Mouse (Mus musculus) CH12.LX (cell line): ENCODE data around the gene Adh1. TPM values are rescaled to one million over a fixed set of nuclear protein-coding genes. Genes with fewer than 3 reads are reported as not detected.

ENCODE experiments used
- DNase-seq: peaks from one replicate; pipeline ENCODE4 v3.0.0-alpha.2; 2013; ENCODE audit errors: extremely low read depth
- H3K27ac ChIP-seq: 2 replicates; pipeline ENCODE4 v1.5.1; 2012; ENCODE audit warnings: low read depth, mild to moderate bottlenecking, control low read depth, moderate library complexity; ENCODE audit not compliant: insufficient read depth
- H3K27me3 ChIP-seq: replicated peaks from 2 replicates; pipeline ENCODE3; 2012; ENCODE audit warnings: inconsistent platforms
- H3K36me3 ChIP-seq, 2 experiments: replicated peaks in 1 of 2; 2 replicates each; pipeline versions ENCODE3 to v1.6.1; 2012; ENCODE audit warnings: inconsistent platforms in 1 of 2, low read length in 1 of 2, mild to moderate bottlenecking in 1 of 2, mixed read lengths in 1 of 2, moderate library complexity in 1 of 2; ENCODE audit not compliant: control insufficient read depth in 1 of 2, insufficient read depth in 1 of 2
- H3K4me1 ChIP-seq, 2 experiments: 2 replicates each; pipeline ENCODE4 v1.6.1; 2012; ENCODE audit warnings: inconsistent platforms in 1 of 2, moderate library complexity in 1 of 2; ENCODE audit not compliant: insufficient read depth in 2 of 2, control insufficient read depth in 1 of 2
- H3K4me2 ChIP-seq: 2 replicates; pipeline ENCODE4 v1.6.1; 2012; ENCODE audit warnings: low read depth, mild to moderate bottlenecking, control low read depth; ENCODE audit not compliant: poor library complexity, insufficient read depth, severe bottlenecking
- H3K4me3 ChIP-seq, 3 experiments: fragments of 150-350 bp in 1 of 3; sonication (generic) in 1 of 3; replicated peaks in 1 of 3; 2 replicates each; pipeline versions ENCODE3 to v1.5.1; 2011 to 2012; ENCODE audit warnings: low read depth in 2 of 3, low read length in 2 of 3, mild to moderate bottlenecking in 2 of 3, moderate library complexity in 2 of 3, control low read depth in 1 of 3, improper control_type of control experiment in 1 of 3, inconsistent platforms in 1 of 3, mixed read lengths in 1 of 3; ENCODE audit not compliant: poor library complexity in 1 of 3
- H3K79me2 ChIP-seq: replicated peaks from 2 replicates; pipeline ENCODE4 v1.6.1; 2012; ENCODE audit warnings: mild to moderate bottlenecking, moderate library complexity; ENCODE audit not compliant: control insufficient read depth, poor library complexity, insufficient read depth, severe bottlenecking; ENCODE audit errors: extremely low read depth
- H3K9ac ChIP-seq: 2 replicates; pipeline ENCODE4 v1.6.1; 2012; ENCODE audit warnings: low read depth, mild to moderate bottlenecking, control low read depth, moderate library complexity; ENCODE audit not compliant: insufficient read depth
- H3K9me3 ChIP-seq: replicated peaks from 2 replicates; pipeline ENCODE3; 2012; ENCODE audit warnings: low read length, inconsistent platforms, mixed read lengths
- BHLHE40 ChIP-seq: IDR thresholded peaks from 2 replicates; pipeline ENCODE4 v1.6.1; 2011; ENCODE audit warnings: mild to moderate bottlenecking, low read depth, low read length, improper control_type of control experiment
- CHD1 ChIP-seq: IDR thresholded peaks from 2 replicates; pipeline ENCODE4 v1.6.1; 2012; ENCODE audit warnings: low read depth, low read length, improper control_type of control experiment, inconsistent platforms
- CHD2 ChIP-seq: IDR thresholded peaks from 2 replicates; pipeline ENCODE4 v1.6.1; 2011; ENCODE audit warnings: low read length, improper control_type of control experiment
- CTCF ChIP-seq, 2 experiments: IDR thresholded peaks in 1 of 2; conservative IDR thresholded peaks in 1 of 2; 2 replicates each; pipeline ENCODE4 v1.5.1; 2011 to 2012; ENCODE audit warnings: low read depth in 2 of 2, low read length in 2 of 2, improper control_type of control experiment in 1 of 2, inconsistent platforms in 1 of 2, mild to moderate bottlenecking in 1 of 2, moderate library complexity in 1 of 2
- E2F4 ChIP-seq: IDR thresholded peaks from 2 replicates; pipeline ENCODE4 v1.6.1; 2011; ENCODE audit warnings: low read depth, low read length, improper control_type of control experiment; ENCODE audit not compliant: insufficient replicate concordance
- ELF1 ChIP-seq: IDR thresholded peaks from 2 replicates; pipeline ENCODE4 v1.6.1; 2014; ENCODE audit warnings: low read depth, mild to moderate bottlenecking, inconsistent platforms, low read length, improper control_type of control experiment
- EP300 ChIP-seq: IDR thresholded peaks from 2 replicates; pipeline ENCODE4 v1.6.1; 2011; ENCODE audit warnings: low read length, improper control_type of control experiment
- ETS1 ChIP-seq: conservative IDR thresholded peaks from 2 replicates; pipeline ENCODE4 v1.6.1; 2012; ENCODE audit warnings: low read depth, mild to moderate bottlenecking, inconsistent platforms, low read length, improper control_type of control experiment, moderate library complexity
- GABPA ChIP-seq: IDR thresholded peaks from 2 replicates; pipeline ENCODE4 v1.6.1; 2012; ENCODE audit warnings: low read depth, low read length, improper control_type of control experiment, inconsistent platforms; ENCODE audit not compliant: insufficient replicate concordance
- HCFC1 ChIP-seq: IDR thresholded peaks from 2 replicates; pipeline ENCODE4 v1.6.1; 2012; ENCODE audit warnings: low read depth, mild to moderate bottlenecking, inconsistent platforms, low read length, improper control_type of control experiment
- IRF4 ChIP-seq: IDR thresholded peaks from 2 replicates; pipeline ENCODE4 v1.6.1; 2014; ENCODE audit warnings: low read depth, mild to moderate bottlenecking, inconsistent platforms, low read length, improper control_type of control experiment
- JUN ChIP-seq: IDR thresholded peaks from 2 replicates; pipeline ENCODE4 v1.6.1; 2011; ENCODE audit warnings: low read depth, mild to moderate bottlenecking, low read length, improper control_type of control experiment, moderate library complexity; ENCODE audit not compliant: insufficient read depth
- JUND ChIP-seq: conservative IDR thresholded peaks from 2 replicates; pipeline ENCODE4 v1.6.1; 2011; ENCODE audit warnings: low read depth, low read length, improper control_type of control experiment
- KAT2A ChIP-seq: IDR thresholded peaks from 2 replicates; pipeline ENCODE4 v1.6.1; 2012; ENCODE audit warnings: low read length, improper control_type of control experiment, inconsistent platforms; ENCODE audit not compliant: insufficient replicate concordance
- MAFK ChIP-seq: IDR thresholded peaks from 2 replicates; pipeline ENCODE4 v1.6.1; 2011; ENCODE audit warnings: low read length, improper control_type of control experiment; ENCODE audit not compliant: insufficient replicate concordance
- MAX ChIP-seq: IDR thresholded peaks from 2 replicates; pipeline ENCODE4 v1.6.1; 2011; ENCODE audit warnings: low read length, improper control_type of control experiment
- MAZ ChIP-seq: IDR thresholded peaks from 2 replicates; pipeline ENCODE4 v1.6.1; 2012; ENCODE audit warnings: low read depth, mild to moderate bottlenecking, inconsistent platforms, low read length, improper control_type of control experiment, moderate library complexity
- MEF2A ChIP-seq: IDR thresholded peaks from 2 replicates; pipeline ENCODE4 v1.6.1; 2014; ENCODE audit warnings: low read depth, mild to moderate bottlenecking, inconsistent platforms, low read length, improper control_type of control experiment, borderline replicate concordance
- MXI1 ChIP-seq: IDR thresholded peaks from 2 replicates; pipeline ENCODE4 v1.6.1; 2011; ENCODE audit warnings: mild to moderate bottlenecking, low read depth, low read length, improper control_type of control experiment
- MYC ChIP-seq: IDR thresholded peaks from 2 replicates; pipeline ENCODE4 v1.6.1; 2011; ENCODE audit warnings: low read depth, mild to moderate bottlenecking, improper control_type of control experiment, low read length
- NELFE ChIP-seq: IDR thresholded peaks from 2 replicates; pipeline ENCODE4 v1.6.1; 2011; ENCODE audit warnings: low read depth, low read length, improper control_type of control experiment
- NRF1 ChIP-seq: IDR thresholded peaks from 2 replicates; pipeline ENCODE4 v1.6.1; 2014; ENCODE audit warnings: low read depth, mild to moderate bottlenecking, inconsistent platforms, low read length, improper control_type of control experiment, moderate library complexity
- PAX5 ChIP-seq: IDR thresholded peaks from 2 replicates; pipeline ENCODE4 v1.6.1; 2012; ENCODE audit warnings: low read length, inconsistent platforms, mixed read lengths
- POLR2A ChIP-seq: IDR thresholded peaks from 2 replicates; pipeline ENCODE4 v1.6.1; 2011; ENCODE audit warnings: low read depth, mild to moderate bottlenecking, improper control_type of control experiment, low read length
- POLR2AphosphoS2 ChIP-seq: IDR thresholded peaks from 2 replicates; pipeline ENCODE4 v1.6.1; 2011; ENCODE audit warnings: low read depth, low read length, improper control_type of control experiment
- RAD21 ChIP-seq: IDR thresholded peaks from 2 replicates; pipeline ENCODE4 v1.6.1; 2011; ENCODE audit warnings: low read depth, mild to moderate bottlenecking, low read length, improper control_type of control experiment, moderate library complexity
- RCOR1 ChIP-seq: conservative IDR thresholded peaks from 2 replicates; pipeline ENCODE4 v1.6.1; 2012; ENCODE audit warnings: low read depth, mild to moderate bottlenecking, inconsistent platforms, low read length, improper control_type of control experiment
- SIN3A ChIP-seq: IDR thresholded peaks from 2 replicates; pipeline ENCODE4 v1.6.1; 2012; ENCODE audit warnings: low read length, improper control_type of control experiment, inconsistent platforms
- SMC3 ChIP-seq: IDR thresholded peaks from 2 replicates; pipeline ENCODE4 v1.6.1; 2011; ENCODE audit warnings: low read depth, low read length, improper control_type of control experiment
- TBP ChIP-seq: conservative IDR thresholded peaks from 2 replicates; pipeline ENCODE4 v1.6.1; 2011; ENCODE audit warnings: low read depth, low read length, improper control_type of control experiment
- TCF12 ChIP-seq: IDR thresholded peaks from 2 replicates; pipeline ENCODE4 v1.6.1; 2014; ENCODE audit warnings: low read depth, mild to moderate bottlenecking, inconsistent platforms, low read length, improper control_type of control experiment
- UBTF ChIP-seq: IDR thresholded peaks from 2 replicates; pipeline ENCODE4 v1.6.1; 2012; ENCODE audit warnings: low read depth, mild to moderate bottlenecking, inconsistent platforms, low read length, improper control_type of control experiment, moderate library complexity
- USF1 ChIP-seq: IDR thresholded peaks from 2 replicates; pipeline ENCODE4 v1.6.1; 2014; ENCODE audit warnings: low read depth, mild to moderate bottlenecking, inconsistent platforms, low read length, improper control_type of control experiment
- USF2 ChIP-seq: conservative IDR thresholded peaks from 2 replicates; pipeline ENCODE4 v1.6.1; 2011; ENCODE audit warnings: low read depth, low read length, improper control_type of control experiment
- ZC3H11A ChIP-seq: IDR thresholded peaks from 2 replicates; pipeline ENCODE4 v1.6.1; 2012; ENCODE audit warnings: low read depth, mild to moderate bottlenecking, inconsistent platforms, low read length, improper control_type of control experiment
- ZKSCAN1 ChIP-seq: IDR thresholded peaks from 2 replicates; pipeline ENCODE4 v1.6.1; 2012; ENCODE audit warnings: low read depth, inconsistent platforms, low read length, improper control_type of control experiment, borderline replicate concordance
- ZMIZ1 ChIP-seq: IDR thresholded peaks from 2 replicates; pipeline ENCODE4 v1.6.1; 2012; ENCODE audit warnings: low read depth, mild to moderate bottlenecking, inconsistent platforms, low read length, improper control_type of control experiment
- ZNF384 ChIP-seq: IDR thresholded peaks from 2 replicates; pipeline ENCODE4 v1.6.1; 2012; ENCODE audit warnings: low read depth, low read length, improper control_type of control experiment, inconsistent platforms
- dilution Hi-C: fragments of 300-500 bp; cut with MboI; formaldehyde crosslinking; loops from 2 replicates; pipeline ENCODE4 v1.14.3; 2020; ENCODE audit warnings: low sequenced_read_pairs; ENCODE audit not compliant: extremely low pct_unique_long_range_greater_than_20kb, extremely low pct_ligation_motif_present
- in situ Hi-C: fragments of 300-500 bp; cut with MboI; formaldehyde crosslinking; loops from 3 replicates; pipeline ENCODE4 v1.14.3; 2019; ENCODE audit warnings: low sequenced_read_pairs, low pct_ligation_motif_present, low pct_unique_long_range_greater_than_20kb, mixed read lengths
- polyA plus RNA-seq: library from polyadenylated mRNA; unstranded; fragments of >175 nt; gene quantifications from 2 replicates; pipeline ENCODE4 v1.2.1, GENCODE M21; 2012; ENCODE audit warnings: low read depth; ENCODE audit not compliant: insufficient read length
- total RNA-seq, 2 experiments: library from RNA; depleted of rRNA; stranded (reverse); fragments of 300-350 nt in 1 of 2; fragments of >200 nt in 1 of 2; gene quantifications; 2 replicates each; pipeline ENCODE4 v1.2.3; 2012 to 2014

Adh1 gene
- total and polyA plus RNA-seq, 3 experiments, result not detected

DNA sequence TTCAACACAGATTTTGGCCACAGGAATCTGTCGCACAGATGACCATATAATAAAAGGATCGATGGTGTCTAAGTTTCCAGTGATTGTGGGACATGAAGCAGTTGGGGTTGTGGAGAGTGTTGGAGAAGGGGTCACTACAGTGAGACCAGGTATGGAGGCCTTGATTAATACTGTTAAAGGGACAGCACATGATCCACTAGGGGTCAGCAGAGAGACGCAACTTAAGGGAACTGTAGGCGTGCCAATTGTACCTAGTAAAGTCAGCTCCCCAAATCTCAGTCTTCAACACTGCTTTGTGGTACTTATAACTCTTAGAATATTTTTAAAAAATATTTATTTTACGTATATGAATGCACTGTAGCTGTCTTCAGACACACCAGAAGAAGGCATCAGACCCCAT is 37.8 kb upstream of the Adh1 start:
- no peak overlapping the region for H3K4me3 ChIP-seq
- dilution Hi-C loops, result no loop called here

DNA sequence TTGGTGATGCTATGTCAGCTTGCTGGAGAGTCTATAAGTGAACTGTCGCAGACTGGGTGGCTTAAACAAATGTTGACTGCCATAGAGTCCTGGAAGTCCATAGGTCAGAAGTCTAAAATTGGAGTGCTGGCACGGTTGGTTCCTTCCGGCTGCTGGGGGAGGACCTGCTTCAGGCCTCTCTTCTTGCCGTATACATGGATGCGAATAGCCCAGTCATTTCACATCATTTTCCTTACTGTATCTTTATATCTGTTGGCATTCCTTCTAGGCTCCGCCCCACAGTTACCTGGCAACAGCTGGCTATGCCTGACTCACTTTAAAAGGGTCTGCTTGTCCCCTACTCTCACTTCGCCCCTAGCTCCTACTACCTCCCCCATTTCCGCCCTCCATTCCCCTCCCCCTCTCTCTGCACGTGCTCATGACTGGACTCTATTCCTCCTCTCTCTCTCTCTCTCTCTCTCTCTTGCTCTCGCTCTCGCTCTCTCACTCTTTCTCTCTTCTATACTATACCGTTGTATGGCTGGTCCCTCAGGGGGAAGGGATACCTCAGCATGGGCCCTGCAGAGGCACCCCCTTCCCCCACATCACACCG is 36.3 kb upstream of the Adh1 start:
- no peak overlapping the region for H3K9ac ChIP-seq
- DNase-seq, result no peak
- no peaks in the 10 kb centered on the region for H3K79me2 ChIP-seq
- no peak overlapping the region for H3K27ac ChIP-seq
- in situ Hi-C loops, result loop anchor here (10.0 kb wide), 1 partner anchor 210 kb away; no protein-coding TSS in a partner anchor
- no peak overlapping the region for H3K4me2 ChIP-seq
- H3K27me3 ChIP-seq, result no peaks in the 10 kb centered on the region
- no peak for TF ChIP-seq ZNF384
- peak; percentile 60 for TF ChIP-seq BHLHE40
- H3K4me3 ChIP-seq, result no peak overlapping the region
- H3K36me3 ChIP-seq, result no peaks in the 10 kb centered on the region
- dilution Hi-C loops, result no loop called here
- H3K4me1 ChIP-seq, result peaks cover 5 to 7% of the 10 kb centered on the region in 2 experiments; a peak in 2 of 4 replicates
- H3K9me3 ChIP-seq, result no peaks in the 10 kb centered on the region

More for the DNA sequence above, 37.8 kb upstream of the Adh1 start:
- Histone ChIP-seq H3K9ac (no peak overlapping the region), H3K4me2 (no peak overlapping the region), H3K4me1 (peaks cover 5 to 7% of the 10 kb centered on the region in 2 experiments; a peak in 2 of 4 replicates), H3K79me2 (no peaks in the 10 kb centered on the region), H3K9me3 (no peaks in the 10 kb centered on the region), H3K36me3 (no peaks in the 10 kb centered on the region), H3K27ac (no peak overlapping the region), H3K27me3 (no peaks in the 10 kb centered on the region)
- in situ Hi-C loops, result loop anchor here (10.0 kb wide), 1 partner anchor 212 kb away; no protein-coding TSS in a partner anchor
- peak; percentile 90 for TF ChIP-seq RAD21
- no peak for TF ChIP-seq PAX5
- TF ChIP-seq POLR2AphosphoS2, result no peak
- TF ChIP-seq CTCF (conservative IDR thresholded peaks at IDR 0.05 in 1 of 2, IDR thresholded peaks at IDR 0.05 in 1 of 2; ENCODE audit: low read depth in 2 of 2, low read length in 2 of 2), result peak; percentile 96 to 97
- TF ChIP-seq ZMIZ1, result no peak
- no peak for TF ChIP-seq ZKSCAN1
- TF ChIP-seq EP300, result no peak
- no peak for TF ChIP-seq ZNF384
- TF ChIP-seq JUN, result no peak
- TF ChIP-seq CHD1, result no peak
- TF ChIP-seq SMC3, result peak; percentile 94
- no peak for TF ChIP-seq UBTF
- TF ChIP-seq MYC, result peak; percentile 83
- no peak for TF ChIP-seq ELF1
- no peak for TF ChIP-seq MAFK
- TF ChIP-seq SIN3A, result no peak
- TF ChIP-seq POLR2A, result no peak
- peak; percentile 61 for TF ChIP-seq BHLHE40
- no peak for TF ChIP-seq IRF4
- no peak for TF ChIP-seq NELFE
- TF ChIP-seq CHD2, result no peak
- no peak for TF ChIP-seq ETS1
- peak; percentile 23; the same call in 1 of the 2 replicates for TF ChIP-seq USF2
- TF ChIP-seq ZC3H11A, result peak; percentile 68; the same call in 1 of the 2 replicates
- no peak for TF ChIP-seq USF1
- no peak for TF ChIP-seq MXI1
- TF ChIP-seq GABPA, result no peak
- TF ChIP-seq E2F4, result no peak
- TF ChIP-seq TCF12, result no peak
- TF ChIP-seq MEF2A, result no peak
- TF ChIP-seq RCOR1, result no peak
- 0 out of 2 replicates have a peak, but pooled peaks have one; percentile 26 for TF ChIP-seq MAX
- no peak for TF ChIP-seq JUND
- no peak for TF ChIP-seq MAZ
- TF ChIP-seq KAT2A, result no peak
- TF ChIP-seq HCFC1, result no peak
- no peak for TF ChIP-seq NRF1
- TF ChIP-seq TBP, result no peak
- peak; percentile 92 for DNase-seq
